Mouse (Mus musculus) spleen, adult 2 months (tissue): ENCODE data around the gene Krt87.
A peak's percentile ranks its signal among the peaks of the same experiment; 100 is the strongest.

ENCODE experiments used
- CTCF ChIP-seq: fragments of 200-500 bp; IDR thresholded peaks from 2 replicates; pipeline ENCODE4 v1.5.1; 2011; ENCODE audit warnings: mild to moderate bottlenecking, inconsistent platforms; ENCODE audit not compliant: insufficient read depth, insufficient read length, insufficient replicate concordance; ENCODE audit errors: extremely low read depth
- POLR2A ChIP-seq: fragments of 200-500 bp; IDR thresholded peaks from 2 replicates; pipeline ENCODE4 v1.6.1; 2011; ENCODE audit warnings: low read depth, low read length, inconsistent platforms

DNA sequence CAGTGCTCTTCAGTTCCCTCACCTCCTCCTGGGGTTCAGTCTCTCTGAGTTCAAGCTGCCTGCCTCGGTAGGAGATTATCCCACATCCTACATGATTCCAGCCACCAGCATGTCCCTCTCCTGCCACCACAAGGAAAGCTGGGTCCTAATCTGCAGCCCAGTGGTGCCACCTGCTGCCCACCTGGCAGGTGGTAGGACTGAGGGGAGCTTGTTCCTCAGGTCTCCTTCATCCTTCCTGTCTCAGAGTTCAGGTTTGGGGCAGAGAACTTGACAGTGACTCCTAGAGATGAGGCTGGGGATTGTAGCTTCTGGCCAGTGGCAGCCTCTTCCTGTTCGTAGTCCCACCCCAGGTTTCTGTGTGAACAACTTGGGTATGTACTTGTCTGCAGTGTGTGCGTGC, 51.4 kb downstream of the Krt87 start:
- TF ChIP-seq CTCF (peak; percentile 24; the same call in 1 of the 2 replicates), POLR2A (no peak)
